Mouse (Mus musculus): ENCODE measurements around the gene Pitpnb.

DNA sequence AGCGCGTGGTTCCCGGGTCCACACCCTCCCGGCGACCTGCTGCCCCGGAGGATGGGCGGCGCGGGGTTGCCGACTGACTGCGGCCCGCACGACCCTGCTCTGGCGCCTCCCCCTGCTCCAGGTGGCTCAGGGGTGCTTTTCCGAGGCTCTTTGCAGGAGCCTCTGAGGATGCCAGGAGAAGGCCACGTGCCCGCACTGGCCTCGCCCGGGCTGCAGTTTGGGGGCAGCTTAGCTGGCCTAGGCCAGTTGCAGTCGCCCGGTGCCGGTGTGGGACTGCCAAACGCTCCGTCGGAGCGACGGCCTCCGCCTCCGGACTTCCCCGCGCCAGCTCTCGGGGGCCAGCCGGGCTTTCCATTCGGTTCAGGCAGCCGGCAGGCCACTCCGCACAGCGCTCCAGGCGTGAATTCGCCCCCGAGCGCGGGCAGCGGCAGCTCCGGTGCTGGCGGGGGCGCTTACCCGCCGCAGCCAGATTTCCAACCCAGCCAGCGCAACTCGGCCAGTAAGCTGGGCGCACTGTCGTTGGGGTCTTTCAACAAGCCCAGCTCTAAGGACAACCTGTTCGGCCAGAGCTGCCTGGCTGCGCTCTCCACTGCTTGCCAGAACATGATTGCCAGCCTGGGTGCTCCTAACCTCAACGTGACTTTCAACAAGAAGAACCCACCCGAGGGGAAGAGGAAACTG lies 89.6 kb downstream of the Pitpnb start:
- TF ChIP-seq POLR2A (IDR thresholded peaks at IDR 0.05; ENCODE audit: low read depth, low read length) = no peak
- no peak for TF ChIP-seq CHD2 (IDR thresholded peaks at IDR 0.05; ENCODE audit: low read length)
- no peak for TF ChIP-seq USF1 (IDR thresholded peaks at IDR 0.05; ENCODE audit: low read depth, low read length)
- no peak for TF ChIP-seq CTCF (conservative IDR thresholded peaks at IDR 0.05 in 1 of 2, IDR thresholded peaks at IDR 0.05 in 1 of 2; ENCODE audit: low read depth in 2 of 2, low read length in 2 of 2)
- no peak for TF ChIP-seq POLR2AphosphoS2 (IDR thresholded peaks at IDR 0.05; ENCODE audit: low read depth, low read length)
- no peak for TF ChIP-seq SMC3 (IDR thresholded peaks at IDR 0.05; ENCODE audit: low read depth, low read length)
- TF ChIP-seq EP300 (IDR thresholded peaks at IDR 0.05; ENCODE audit: low read length) = no peak
- no peak for TF ChIP-seq MAFK (IDR thresholded peaks at IDR 0.05; ENCODE audit: insufficient replicate concordance, low read length)
- no peak for TF ChIP-seq MXI1 (IDR thresholded peaks at IDR 0.05; ENCODE audit: low read depth, low read length)
- no peak for TF ChIP-seq HCFC1 (IDR thresholded peaks at IDR 0.05; ENCODE audit: low read depth, low read length)
